Comparison of ENCODE assay signal across 8 mouse cellular contexts in genomic region chr4:154946319-154946718, GRCm38 (mm10). TPM values are rescaled to one million over a fixed set of nuclear protein-coding genes. Genes with fewer than 3 reads are reported as not detected.
DNase-seq lines count a peak whose midpoint lies in the region; ATAC-seq and TF ChIP-seq lines count a peak whose summit lies in the region.

No protein-coding gene starts in this region.

- H3K4me2 ChIP-seq in embryonic facial prominence, embryonic 12.5 days (replicated peaks) = peak overlapping the region; percentile 47
- H3K4me2 ChIP-seq in heart, embryonic 13.5 days = peak overlapping the region; percentile 67
- H3K4me2 ChIP-seq in kidney, embryonic 16.5 days (replicated peaks; ENCODE audit: low read depth, low read length) = peak overlapping the region; percentile 58
- H3K4me2 ChIP-seq in lung, embryonic 14.5 days = peak overlapping the region; percentile 52

- peak; percentile 86; the same call in 1 of the 2 replicates for ATAC-seq in embryonic facial prominence, embryonic 12.5 days (ENCODE audit: insufficient number of reproducible peaks, insufficient read depth, low FRiP score, low TSS enrichment)
- peak; percentile 72; the same call in 1 of the 2 replicates for ATAC-seq in heart, embryonic 13.5 days (ENCODE audit: extremely low read depth, insufficient number of reproducible peaks, low FRiP score, low TSS enrichment)
- peak; percentile 94 for ATAC-seq in kidney, embryonic 16.5 days (ENCODE audit: low FRiP score, low TSS enrichment)
- ATAC-seq in lung, embryonic 14.5 days (ENCODE audit: insufficient read depth) = peak; percentile 86

- intact Hi-C loops in left cerebral cortex, adult 2 months (cut with DNase I) = no loop called here

- no peak for TF ChIP-seq CTCF in left cerebral cortex, adult 2 months (IDR thresholded peaks at IDR 0.05)
- no peak for TF ChIP-seq CTCF in lung, embryonic 14.5 days (IDR thresholded peaks at IDR 0.05; ENCODE audit: low read depth)

- H3K9me3 ChIP-seq in embryonic facial prominence, embryonic 12.5 days = no peaks in the 10 kb centered on the region
- no peaks in the 10 kb centered on the region for H3K9me3 ChIP-seq in heart, embryonic 13.5 days
- H3K9me3 ChIP-seq in kidney, embryonic 16.5 days (ENCODE audit: low read length) = no peaks in the 10 kb centered on the region
- H3K9me3 ChIP-seq in lung, embryonic 14.5 days (ENCODE audit: low read depth, low read length) = no peaks in the 10 kb centered on the region

- no peak overlapping the region for H3K27ac ChIP-seq in left cerebral cortex, adult 2 months
- no peak overlapping the region for H3K27ac ChIP-seq in embryonic facial prominence, embryonic 12.5 days
- no peak overlapping the region for H3K27ac ChIP-seq in heart, embryonic 13.5 days (replicated peaks)
- peak overlapping the region; percentile 69 for H3K27ac ChIP-seq in kidney, embryonic 16.5 days (ENCODE audit: low read length)
- H3K27ac ChIP-seq in lung, embryonic 14.5 days (ENCODE audit: low read depth) = no peak overlapping the region

- DNase-seq in left cerebral cortex, adult 2 months (ENCODE audit: extremely low spot score in 1 of 2, low spot score in 2 of 2) = peak; percentile 42 to 58
- no peak for DNase-seq in left cerebral cortex, adult 8-10 months (ENCODE audit: low spot score in 2 of 2)
- DNase-seq in lung, embryonic 14.5 days = peak; percentile 85
- DNase-seq in ovary, postnatal 36 days (ENCODE audit: low spot score) = peak; percentile 72
- no peak for DNase-seq in thymus, postnatal 0 days (ENCODE audit: low spot score)

- peaks cover 18% of the 10 kb centered on the region for H3K4me1 ChIP-seq in embryonic facial prominence, embryonic 12.5 days
- H3K4me1 ChIP-seq in heart, embryonic 13.5 days = peaks cover 15% of the 10 kb centered on the region
- peaks cover 10% of the 10 kb centered on the region for H3K4me1 ChIP-seq in kidney, embryonic 16.5 days (ENCODE audit: insufficient read depth, low read length)
- no peaks in the 10 kb centered on the region for H3K4me1 ChIP-seq in lung, embryonic 14.5 days (ENCODE audit: insufficient read depth)

- H3K36me3 ChIP-seq in embryonic facial prominence, embryonic 12.5 days = no peaks in the 10 kb centered on the region
- no peaks in the 10 kb centered on the region for H3K36me3 ChIP-seq in heart, embryonic 13.5 days
- H3K36me3 ChIP-seq in kidney, embryonic 16.5 days (ENCODE audit: insufficient read depth, low read length) = no peaks in the 10 kb centered on the region
- no peaks in the 10 kb centered on the region for H3K36me3 ChIP-seq in lung, embryonic 14.5 days (ENCODE audit: insufficient read depth)

- 4% methylated on average over 8 of the region's 8 CpGs for WGBS in embryonic facial prominence, embryonic 12.5 days
- 3% methylated on average over 8 of the region's 8 CpGs for WGBS in heart, embryonic 13.5 days
- WGBS in kidney, embryonic 16.5 days = 2% methylated on average over 8 of the region's 8 CpGs
- WGBS in lung, embryonic 14.5 days = 2% methylated on average over 8 of the region's 8 CpGs

- peak overlapping the region; percentile 28 for H3K4me3 ChIP-seq in left cerebral cortex, adult 2 months
- H3K4me3 ChIP-seq in embryonic facial prominence, embryonic 12.5 days = peak overlapping the region; percentile 16; the same call in 1 of the 2 replicates
- peak overlapping the region; percentile 33 for H3K4me3 ChIP-seq in heart, embryonic 13.5 days
- H3K4me3 ChIP-seq in kidney, embryonic 16.5 days (ENCODE audit: low read length) = peak overlapping the region; percentile 26
- H3K4me3 ChIP-seq in lung, embryonic 14.5 days (ENCODE audit: low read depth, low read length) = peak overlapping the region; percentile 6

- H3K27me3 ChIP-seq in embryonic facial prominence, embryonic 12.5 days = peaks cover 33% of the 10 kb centered on the region
- H3K27me3 ChIP-seq in heart, embryonic 13.5 days (replicated peaks) = peaks cover 46% of the 10 kb centered on the region
- peaks cover 28% of the 10 kb centered on the region for H3K27me3 ChIP-seq in kidney, embryonic 16.5 days (ENCODE audit: insufficient read depth, low read length)
- peaks cover 31% of the 10 kb centered on the region for H3K27me3 ChIP-seq in lung, embryonic 14.5 days (ENCODE audit: insufficient read depth, low read length)

- H3K9ac ChIP-seq in embryonic facial prominence, embryonic 12.5 days = 0 out of 2 replicates have a peak overlapping the region, but pooled peaks have one; percentile 5
- peak overlapping the region; percentile 74 for H3K9ac ChIP-seq in heart, embryonic 13.5 days
- H3K9ac ChIP-seq in kidney, embryonic 16.5 days (replicated peaks; ENCODE audit: low read length) = peak overlapping the region; percentile 56
- H3K9ac ChIP-seq in lung, embryonic 14.5 days = 0 out of 2 replicates have a peak overlapping the region, but pooled peaks have one; percentile 14

RNA-seq across cellular contexts. Expression of gene Hes5, which starts 14.4 kb away (rescaled TPM):
- 10 to 100 TPM; 22.3 to 25.3 TPM for total RNA-seq in left cerebral cortex, adult 2 months (2021)
- total RNA-seq in left cerebral cortex, adult 8-10 months (2022) = 10 to 100 TPM; 31.5 to 42.6 (median 41.9) TPM
- polyA plus RNA-seq in embryonic facial prominence, embryonic 12.5 days (2016; fragmentation: Nextera tagmentation; extraction: Ambion mirVana) = 29.6 and 37.3 TPM in 2 replicates
- polyA plus RNA-seq in heart, embryonic 13.5 days (2015; fragmentation: Nextera tagmentation; extraction: Ambion mirVana) = 0.31 and 0.45 TPM in 2 replicates
- 17.2 and 20.1 TPM in 2 replicates for polyA plus RNA-seq in kidney, embryonic 16.5 days (2015; fragmentation: Nextera tagmentation; extraction: Ambion mirVana)
- 0.14 and 0.15 TPM in 2 replicates for polyA plus RNA-seq in lung, embryonic 14.5 days (2014; fragmentation: Nextera tagmentation; extraction: Ambion mirVana)
- polyA plus RNA-seq in thymus, postnatal 0 days (2015; fragmentation: Nextera tagmentation; extraction: Ambion mirVana) = 3.3 and 3.6 TPM in 2 replicates

RNA-seq across cellular contexts. Expression of gene Pank4, which starts 17.6 kb away (rescaled TPM):
- 10 to 100 TPM; 45.1 to 45.5 TPM for total RNA-seq in left cerebral cortex, adult 2 months (2021)
- total RNA-seq in left cerebral cortex, adult 8-10 months (2022) = 10 to 100 TPM; 35.5 to 44.7 (median 38.6) TPM
- polyA plus RNA-seq in embryonic facial prominence, embryonic 12.5 days (2016; fragmentation: Nextera tagmentation; extraction: Ambion mirVana) = 56.0 and 62.2 TPM in 2 replicates
- polyA plus RNA-seq in heart, embryonic 13.5 days (2015; fragmentation: Nextera tagmentation; extraction: Ambion mirVana) = 40.6 and 42.6 TPM in 2 replicates
- polyA plus RNA-seq in kidney, embryonic 16.5 days (2015; fragmentation: Nextera tagmentation; extraction: Ambion mirVana) = 51.9 and 53.8 TPM in 2 replicates
- 49.3 and 51.0 TPM in 2 replicates for polyA plus RNA-seq in lung, embryonic 14.5 days (2014; fragmentation: Nextera tagmentation; extraction: Ambion mirVana)
- 41.5 and 42.9 TPM in 2 replicates for polyA plus RNA-seq in thymus, postnatal 0 days (2015; fragmentation: Nextera tagmentation; extraction: Ambion mirVana)

RNA-seq across cellular contexts. Expression of gene Tnfrsf14, which starts 18.0 kb away (rescaled TPM):
- total RNA-seq in left cerebral cortex, adult 2 months (2021) = 1 to 10 TPM; 1.3 to 1.5 TPM
- total RNA-seq in left cerebral cortex, adult 8-10 months (2022) = 1 to 10 TPM; 1.5 to 3.0 (median 2.8) TPM
- polyA plus RNA-seq in embryonic facial prominence, embryonic 12.5 days (2016; fragmentation: Nextera tagmentation; extraction: Ambion mirVana) = 1.2 TPM in 2 replicates
- polyA plus RNA-seq in heart, embryonic 13.5 days (2015; fragmentation: Nextera tagmentation; extraction: Ambion mirVana) = 2.1 and 2.6 TPM in 2 replicates
- 0.74 and 0.95 TPM in 2 replicates for polyA plus RNA-seq in kidney, embryonic 16.5 days (2015; fragmentation: Nextera tagmentation; extraction: Ambion mirVana)
- 0.78 and 0.85 TPM in 2 replicates for polyA plus RNA-seq in lung, embryonic 14.5 days (2014; fragmentation: Nextera tagmentation; extraction: Ambion mirVana)
- polyA plus RNA-seq in thymus, postnatal 0 days (2015; fragmentation: Nextera tagmentation; extraction: Ambion mirVana) = 5.3 and 6.4 TPM in 2 replicates

RNA-seq across cellular contexts. Expression of gene Fam213b, which starts 47.4 kb away (rescaled TPM):
- total RNA-seq in left cerebral cortex, adult 2 months (2021) = 10 to 100 TPM; 59.8 to 66.7 TPM
- total RNA-seq in left cerebral cortex, adult 8-10 months (2022) = 10 to 100 TPM; 56.5 to 68.1 (median 60.5) TPM
- 45.7 and 47.8 TPM in 2 replicates for polyA plus RNA-seq in embryonic facial prominence, embryonic 12.5 days (2016; fragmentation: Nextera tagmentation; extraction: Ambion mirVana)
- polyA plus RNA-seq in heart, embryonic 13.5 days (2015; fragmentation: Nextera tagmentation; extraction: Ambion mirVana) = 42.5 and 48.8 TPM in 2 replicates
- polyA plus RNA-seq in kidney, embryonic 16.5 days (2015; fragmentation: Nextera tagmentation; extraction: Ambion mirVana) = 39.1 and 42.2 TPM in 2 replicates
- 37.4 and 39.9 TPM in 2 replicates for polyA plus RNA-seq in lung, embryonic 14.5 days (2014; fragmentation: Nextera tagmentation; extraction: Ambion mirVana)
- 229 and 245 TPM in 2 replicates for polyA plus RNA-seq in thymus, postnatal 0 days (2015; fragmentation: Nextera tagmentation; extraction: Ambion mirVana)

Comparison
In these comparisons a context has a peak if more than half of its experiments do, and no peak if none do; other contexts are left out.
1. DNase-seq: peak in left cerebral cortex, adult 2 months (2 of 2), lung, embryonic 14.5 days (single experiment) and ovary, postnatal 36 days (single experiment); none in left cerebral cortex, adult 8-10 months (0 of 2) and thymus, postnatal 0 days (single experiment).
2. H3K9ac ChIP-seq: peak in every context shown above with its lines; median percentile 74 in heart, embryonic 13.5 days; 56 in kidney, embryonic 16.5 days; 14 in lung, embryonic 14.5 days; 5 in embryonic facial prominence, embryonic 12.5 days.
3. Peak in every context shown above with its lines, with median percentiles within 50 percentile points of each other: H3K4me3 ChIP-seq, ATAC-seq and H3K4me2 ChIP-seq.